Mouse (Mus musculus) brown adipose tissue, adult 24 weeks (tissue): Measurements from ENCODE around the gene Camk2b. TPM values are rescaled to one million over a fixed set of nuclear protein-coding genes. Genes with fewer than 3 reads are reported as not detected.

ENCODE experiments used
- H3K27ac ChIP-seq: fragments of 200-500 bp; replicated peaks from 2 replicates; pipeline ENCODE4 v1.5.1; 2012; ENCODE audit warnings: low read depth, mild to moderate bottlenecking, low read length
- H3K4me1 ChIP-seq: fragments of 200-500 bp; 2 replicates; pipeline ENCODE4 v1.6.1; 2012; ENCODE audit warnings: low read length, mixed read lengths; ENCODE audit not compliant: control insufficient read depth, insufficient read depth, insufficient read length
- H3K4me3 ChIP-seq: fragments of 200-500 bp; 2 replicates; pipeline ENCODE4 v1.5.1; 2012; ENCODE audit warnings: low read depth, mild to moderate bottlenecking, low read length, moderate library complexity; ENCODE audit not compliant: insufficient read depth
- polyA plus RNA-seq: library from polyadenylated mRNA; stranded (reverse); fragments of >200 nt; gene quantifications from 2 replicates; pipeline ENCODE4 v1.2.4, GENCODE M21; 2012; ENCODE audit not compliant: missing spikeins, insufficient read depth, insufficient read length

The Camk2b gene
- polyA plus RNA-seq, 1 experiment = 18.6 TPM

DNA sequence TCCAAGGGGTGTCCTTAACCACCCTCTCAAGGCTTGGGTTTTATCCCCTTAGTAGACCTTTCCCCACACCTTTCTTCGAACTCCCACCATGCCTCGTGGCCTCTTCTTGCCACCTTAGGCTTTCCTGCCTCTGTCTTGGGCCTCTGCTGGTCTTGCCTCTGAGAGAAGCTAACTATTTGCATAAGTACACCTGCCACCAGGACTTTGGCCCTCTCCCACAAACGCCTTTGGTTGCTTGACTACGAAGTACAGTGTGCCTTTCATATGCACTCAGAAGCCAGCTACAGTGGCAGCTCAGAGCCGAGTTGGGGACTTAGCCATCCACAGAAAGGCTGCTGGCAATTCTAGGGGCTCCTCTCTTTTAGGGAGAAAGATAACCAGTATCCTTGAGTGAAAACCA, 32.4 kb downstream of the Camk2b start:
- Histone ChIP-seq H3K4me1 (0 out of 2 replicates have a peak, but pooled peaks cover 2% of the 10 kb centered on the region), H3K27ac (no peak overlapping the region), H3K4me3 (no peak overlapping the region)

DNA sequence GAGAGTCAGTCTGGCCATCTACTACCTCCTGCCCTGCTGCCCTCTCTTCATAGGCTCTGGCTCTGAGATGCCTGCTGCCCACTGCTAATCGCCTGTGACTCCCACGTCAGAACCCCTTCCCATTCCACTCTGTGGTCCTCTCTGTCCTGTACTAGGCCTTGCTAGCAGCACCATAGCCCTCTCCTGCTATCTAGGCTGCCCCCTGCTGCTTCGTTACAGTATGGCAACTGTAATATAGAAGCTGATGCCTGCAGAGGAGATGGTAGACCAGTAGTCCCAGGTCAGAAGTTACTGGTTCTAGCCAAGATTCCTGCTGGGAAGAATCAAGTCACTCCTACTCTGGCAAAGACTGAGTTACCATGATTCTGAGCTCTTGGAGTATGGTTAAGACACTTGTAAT, 33.0 kb downstream of the Camk2b start:
- Histone ChIP-seq H3K27ac (no peak overlapping the region), H3K4me3 (no peak overlapping the region), H3K4me1 (0 out of 2 replicates have a peak, but pooled peaks cover 2% of the 10 kb centered on the region)

DNA sequence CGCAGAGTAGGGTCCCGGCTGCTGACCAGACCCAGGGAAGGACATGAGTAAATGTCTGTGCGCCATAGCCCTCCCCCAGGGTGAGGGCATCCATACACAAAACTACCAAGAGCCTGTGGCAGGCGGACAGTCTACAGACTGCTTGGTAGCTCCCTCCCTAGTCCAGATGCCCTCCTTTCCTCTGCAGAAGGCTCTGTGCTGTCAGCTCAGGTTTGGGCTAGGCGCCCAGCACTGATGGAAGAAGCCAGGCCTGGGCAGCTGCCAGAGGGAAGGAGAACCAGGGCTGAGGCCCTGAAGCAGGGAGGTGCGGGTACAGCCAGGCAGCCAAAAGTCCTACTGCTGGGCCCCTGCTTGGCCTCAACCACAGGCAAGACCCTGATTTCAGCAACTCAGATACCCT, 35.5 kb downstream of the Camk2b start:
- H3K27ac ChIP-seq = no peak overlapping the region
- peaks cover 5% of the 10 kb centered on the region; the same call in 1 of the 2 replicates for H3K4me1 ChIP-seq
- H3K4me3 ChIP-seq = no peak overlapping the region

DNA sequence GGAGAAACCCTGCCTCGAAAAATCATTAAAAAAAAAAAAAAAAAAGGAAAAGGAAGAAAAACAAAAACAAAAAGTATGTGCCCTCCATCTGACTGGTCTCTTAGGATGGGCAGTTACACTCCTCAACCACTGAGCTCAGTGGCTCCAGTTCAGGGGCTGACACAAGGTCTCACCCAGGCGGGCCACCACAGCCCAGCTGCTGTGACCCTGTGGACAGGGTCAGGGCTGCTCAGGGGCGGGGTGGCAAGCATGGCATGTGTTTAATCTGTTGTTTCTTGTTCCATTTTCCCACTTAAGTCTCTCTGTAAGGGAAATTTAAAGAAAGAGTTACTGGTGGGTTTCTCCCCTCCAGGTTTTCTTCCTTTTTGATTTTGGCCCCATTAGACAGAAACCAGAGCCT, 36.4 kb downstream of the Camk2b start:
- H3K4me3 ChIP-seq = no peak overlapping the region
- no peak overlapping the region for H3K27ac ChIP-seq
- peaks cover 8% of the 10 kb centered on the region; the same call in 1 of the 2 replicates for H3K4me1 ChIP-seq

GRCm38 (mm10) chr11:6028911-6029310, 37.3 kb downstream of the Camk2b start:
- Histone ChIP-seq H3K27ac (no peak overlapping the region), H3K4me1 (peaks cover 8% of the 10 kb centered on the region; the same call in 1 of the 2 replicates), H3K4me3 (peak overlapping the region; percentile 19; the same call in 1 of the 2 replicates)

DNA sequence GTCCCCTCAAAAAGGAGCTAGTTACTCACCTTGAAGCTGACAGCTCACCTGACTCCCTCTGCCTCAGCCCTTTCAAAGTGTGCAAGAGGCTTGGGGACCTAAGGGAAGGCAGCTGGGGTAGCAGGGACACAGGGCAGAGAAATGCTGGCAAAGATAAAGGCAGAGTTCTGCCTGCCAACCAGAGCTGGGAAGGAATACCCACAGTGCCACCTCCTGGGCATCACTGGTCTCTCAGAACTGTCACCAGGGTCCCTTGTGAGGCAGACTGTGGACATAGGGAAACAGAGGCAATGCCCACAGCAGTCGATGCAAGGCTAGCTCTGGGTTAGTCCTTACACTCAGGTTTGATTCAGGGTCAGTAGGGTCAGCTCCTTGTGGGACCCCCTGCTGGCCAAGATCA, 39.8 kb downstream of the Camk2b start:
- Histone ChIP-seq H3K4me1 (peaks cover 11% of the 10 kb centered on the region; the same call in 1 of the 2 replicates), H3K27ac (no peak overlapping the region), H3K4me3 (no peak overlapping the region)

- no peak overlapping the region for H3K4me3 ChIP-seq
- no peak overlapping the region for H3K27ac ChIP-seq
- H3K4me1 ChIP-seq = peaks cover 12% of the 10 kb centered on the region; the same call in 1 of the 2 replicates
Measured at GRCm38 (mm10) chr11:6024923-6025652, 41.1 kb downstream of the Camk2b start.

DNA sequence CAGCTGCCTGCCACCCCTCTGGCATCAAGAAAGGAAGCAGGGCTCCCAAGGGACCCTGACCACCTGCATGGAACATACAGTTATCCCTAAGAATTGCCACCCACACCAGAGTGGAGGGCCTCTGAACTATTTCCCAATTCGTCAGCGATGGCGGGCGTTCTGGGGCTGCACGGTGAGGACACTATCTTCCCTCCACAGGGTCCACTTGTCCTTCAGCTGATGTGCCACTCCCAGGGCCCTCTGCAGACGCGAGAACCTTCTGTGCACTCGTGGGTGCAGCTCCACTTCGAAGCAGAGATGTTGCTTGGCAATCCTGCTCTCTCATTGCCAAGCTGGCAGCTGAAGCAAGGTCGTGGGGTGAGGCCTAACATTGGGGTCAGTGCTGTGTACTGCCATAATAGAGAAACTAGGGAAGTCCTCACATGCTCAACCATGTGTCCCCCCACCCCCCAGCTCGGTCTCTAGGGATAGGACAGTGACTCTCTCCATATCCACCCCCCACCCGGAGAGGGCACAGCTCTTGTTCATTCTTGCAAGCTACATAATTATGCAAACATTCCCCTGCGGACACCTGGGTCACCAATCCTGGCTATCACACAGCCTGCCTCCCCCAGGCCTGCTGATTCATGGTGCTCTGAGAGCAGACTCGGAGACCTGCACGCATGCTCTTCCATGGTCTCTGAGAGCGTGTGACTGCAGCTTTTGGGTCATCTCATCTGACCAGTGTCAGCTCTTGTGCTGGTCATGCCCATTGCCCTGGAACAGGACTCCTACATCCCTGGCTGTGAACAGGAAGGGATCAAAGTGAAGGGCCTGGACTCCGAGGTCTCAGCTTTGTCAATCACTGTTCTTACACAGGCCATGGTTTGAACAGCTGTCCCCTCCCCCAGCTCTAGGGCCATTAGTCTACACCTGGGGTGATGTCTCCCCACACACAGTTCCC, 45.0 kb downstream of the Camk2b start:
- Histone ChIP-seq H3K27ac (no peak overlapping the region), H3K4me3 (no peak overlapping the region), H3K4me1 (peaks cover 9% of the 10 kb centered on the region; the same call in 1 of the 2 replicates)

DNA sequence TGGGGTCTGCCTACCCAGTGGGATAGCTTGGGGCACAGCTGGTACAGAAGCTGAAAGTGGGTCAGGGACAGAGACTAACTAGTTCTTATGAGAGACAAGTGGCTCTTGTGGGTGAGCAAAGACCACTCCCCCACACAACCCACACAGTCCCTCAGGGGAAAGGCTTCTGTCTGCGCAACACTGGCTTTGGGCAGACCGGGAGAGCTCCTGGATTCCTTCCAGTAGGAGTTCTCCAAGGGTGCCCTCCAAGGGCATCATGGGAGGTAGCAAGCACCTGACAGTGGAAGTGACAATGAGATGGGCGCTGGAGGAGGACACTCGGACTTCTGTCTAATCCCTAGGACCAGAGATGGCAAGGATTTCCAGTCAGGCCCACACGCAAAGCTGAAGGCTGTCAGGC, 45.8 kb downstream of the Camk2b start:
- H3K4me1 ChIP-seq = 0 out of 2 replicates have a peak, but pooled peaks cover 6% of the 10 kb centered on the region
- no peak overlapping the region for H3K27ac ChIP-seq
- H3K4me3 ChIP-seq = no peak overlapping the region

DNA sequence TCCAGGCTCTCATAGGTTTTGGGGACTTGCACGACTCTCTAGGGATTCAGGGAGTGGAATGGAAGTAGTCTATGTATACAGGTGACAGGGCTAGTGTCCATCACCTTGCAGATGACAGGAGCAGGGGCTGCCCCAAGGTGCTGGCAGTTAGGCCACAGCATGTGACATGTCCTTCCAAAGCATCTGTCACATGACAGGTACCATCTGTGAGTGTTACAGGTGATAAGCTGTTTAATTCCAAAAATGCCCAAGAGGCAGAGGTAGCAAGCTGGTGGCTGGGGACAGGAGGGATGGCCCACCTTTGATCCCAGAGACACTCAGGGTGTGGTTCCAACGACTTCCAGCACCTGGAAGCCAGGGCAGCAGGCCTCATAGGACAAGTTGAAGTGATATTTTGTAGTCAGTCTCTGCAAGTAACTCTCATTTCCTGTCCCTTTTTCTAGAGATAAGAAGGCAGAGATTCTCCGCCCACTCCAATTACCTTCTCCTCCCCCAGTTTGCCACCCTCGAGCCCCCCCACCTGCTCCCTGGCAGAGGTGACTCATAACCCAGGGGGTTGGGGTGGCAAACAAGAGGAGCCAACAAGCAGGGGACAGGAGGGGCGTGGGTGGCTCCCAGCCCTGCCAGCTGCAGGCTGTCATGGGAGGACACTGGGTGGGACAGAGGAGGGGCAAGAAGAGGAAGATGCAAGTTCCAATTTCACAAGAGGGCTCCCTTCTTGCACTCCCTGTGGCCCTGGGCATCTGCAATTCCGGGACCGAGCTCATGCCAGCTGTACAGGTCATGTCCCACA, 47.7 kb downstream of the Camk2b start:
- H3K4me3 ChIP-seq = no peak overlapping the region

GRCm38 (mm10) chr11:6017484-6018140, 48.5 kb downstream of the Camk2b start:
- Histone ChIP-seq H3K4me3 (no peak overlapping the region), H3K4me1 (peaks cover 12% of the 10 kb centered on the region; the same call in 1 of the 2 replicates), H3K27ac (no peak overlapping the region)

More for the DNA sequence above, 47.7 kb downstream of the Camk2b start:
- Histone ChIP-seq H3K4me1 (peaks cover 12% of the 10 kb centered on the region; the same call in 1 of the 2 replicates), H3K27ac (no peak overlapping the region)

DNA sequence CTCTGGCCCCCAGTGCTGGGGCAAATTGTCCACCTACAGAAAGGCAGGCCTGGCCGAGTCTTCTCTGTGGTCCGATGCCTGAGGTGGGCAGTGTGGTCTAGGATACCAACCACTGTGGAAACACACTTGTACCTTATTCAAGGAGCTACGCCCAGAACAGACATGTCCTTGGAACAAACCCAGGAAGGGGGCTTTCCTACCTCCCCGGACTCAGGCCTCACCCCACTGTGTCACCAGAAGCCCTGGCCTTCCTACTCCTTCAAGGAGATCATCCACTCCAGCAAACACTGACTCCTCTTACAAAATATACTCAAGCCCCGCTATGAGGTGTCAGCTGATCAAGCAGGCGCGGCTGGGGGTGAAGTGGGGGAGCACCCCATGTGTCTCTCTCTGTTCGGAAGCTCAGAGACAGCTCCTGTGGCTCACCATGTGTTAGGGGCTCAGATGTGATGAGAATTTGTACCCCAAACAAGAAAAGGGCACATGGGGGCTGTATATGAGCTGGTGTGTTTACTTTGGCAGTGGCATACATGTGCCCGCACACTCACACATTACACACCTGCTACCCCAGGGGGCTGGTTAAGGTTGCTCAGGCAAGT, 49.3 kb downstream of the Camk2b start:
- H3K4me1 ChIP-seq = peaks cover 12% of the 10 kb centered on the region; the same call in 1 of the 2 replicates
- no peak overlapping the region for H3K4me3 ChIP-seq
- no peak overlapping the region for H3K27ac ChIP-seq

- no peak overlapping the region for H3K27ac ChIP-seq
- no peak overlapping the region for H3K4me3 ChIP-seq
- peaks cover 9% of the 10 kb centered on the region; the same call in 1 of the 2 replicates for H3K4me1 ChIP-seq
Measured at GRCm38 (mm10) chr11:6016368-6016767, 49.8 kb downstream of the Camk2b start.

DNA sequence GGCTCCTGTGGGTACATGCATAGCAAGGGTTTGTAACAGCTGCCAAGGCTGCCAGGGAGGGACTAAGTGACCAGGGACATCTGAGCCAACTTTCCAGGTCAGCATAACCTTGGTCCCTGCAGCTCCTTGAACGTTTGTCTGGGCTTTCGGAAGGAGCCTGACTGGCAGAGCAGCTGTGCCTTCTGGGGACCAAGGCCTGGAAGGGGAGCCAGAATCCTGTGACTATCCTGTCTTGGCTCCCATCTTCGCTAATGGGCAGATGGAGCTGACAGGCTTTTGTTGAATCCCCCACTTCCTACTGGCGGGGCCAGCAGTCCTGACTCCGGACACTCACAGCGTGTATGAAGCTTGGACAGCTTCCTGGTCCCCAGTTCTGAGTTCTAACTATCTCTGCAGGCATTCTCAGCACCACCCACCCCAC, 51.1 kb downstream of the Camk2b start:
- Histone ChIP-seq H3K4me1 (peaks cover 8% of the 10 kb centered on the region; the same call in 1 of the 2 replicates), H3K4me3 (no peak overlapping the region), H3K27ac (no peak overlapping the region)
